Mouse (Mus musculus) forebrain, embryonic 16.5 days (tissue): ENCODE data around the gene Gnb5. TPM values are rescaled to one million over a fixed set of nuclear protein-coding genes. Genes with fewer than 3 reads are reported as not detected.

Source experiments
- ATAC-seq: fragments of 200-750 bp; cut with Nextera tagmentation; 2 replicates; pipeline ENCODE4 v1.8.0; 2017; ENCODE audit warnings: mild to moderate bottlenecking, moderate library complexity
- H3K27ac ChIP-seq: fragments of 300-500 bp; sonication (generic); 2 replicates; pipeline ENCODE4 v1.5.1; 2014; ENCODE audit warnings: low read length, control low read depth
- H3K27me3 ChIP-seq: fragments of 300-500 bp; sonication (generic); replicated peaks from 2 replicates; pipeline ENCODE4 v1.6.1; 2014; ENCODE audit warnings: low read length; ENCODE audit not compliant: control insufficient read depth, insufficient read depth
- H3K36me3 ChIP-seq: fragments of 300-500 bp; sonication (generic); 2 replicates; pipeline ENCODE4 v1.6.1; 2014; ENCODE audit not compliant: control insufficient read depth, insufficient read depth
- H3K4me1 ChIP-seq: fragments of 300-500 bp; sonication (generic); replicated peaks from 2 replicates; pipeline ENCODE4 v1.6.1; 2014; ENCODE audit warnings: low read length; ENCODE audit not compliant: control insufficient read depth, insufficient read depth
- H3K4me2 ChIP-seq: fragments of 300-500 bp; sonication (generic); 2 replicates; pipeline ENCODE4 v1.6.1; 2014; ENCODE audit warnings: mild to moderate bottlenecking, low read length, control low read depth
- H3K4me3 ChIP-seq: fragments of 300-500 bp; sonication (generic); replicated peaks from 2 replicates; pipeline ENCODE4 v1.5.1; 2014; ENCODE audit warnings: mild to moderate bottlenecking, low read length, control low read depth
- H3K9ac ChIP-seq: fragments of 300-500 bp; sonication (generic); replicated peaks from 2 replicates; pipeline ENCODE4 v1.6.1; 2014; ENCODE audit warnings: low read depth, low read length, control low read depth
- H3K9me3 ChIP-seq: fragments of 300-500 bp; sonication (generic); 2 replicates; pipeline ENCODE4 v1.6.1; 2016; ENCODE audit warnings: low read length; ENCODE audit not compliant: control insufficient read depth
- WGBS: fragments of 180-500 bp; shearing (Covaris S2); extraction: QIAGEN DNeasy Blood & Tissue Kit; methylation state at CpG from one replicate; pipeline ENCODE4 v1.1.7; 2014; 5-methylcytosine and 5-hydroxymethylcytosine counted together
- polyA plus RNA-seq: library from polyadenylated mRNA; unstranded; fragments of >200 nt; fragmentation: Nextera tagmentation; extraction: Ambion mirVana; gene quantifications from 2 replicates; pipeline ENCODE4 v1.2.1, GENCODE M21; 2015

Gnb5 gene
- polyA plus RNA-seq, 1 experiment from 2014 or later: 60.2 TPM

DNA sequence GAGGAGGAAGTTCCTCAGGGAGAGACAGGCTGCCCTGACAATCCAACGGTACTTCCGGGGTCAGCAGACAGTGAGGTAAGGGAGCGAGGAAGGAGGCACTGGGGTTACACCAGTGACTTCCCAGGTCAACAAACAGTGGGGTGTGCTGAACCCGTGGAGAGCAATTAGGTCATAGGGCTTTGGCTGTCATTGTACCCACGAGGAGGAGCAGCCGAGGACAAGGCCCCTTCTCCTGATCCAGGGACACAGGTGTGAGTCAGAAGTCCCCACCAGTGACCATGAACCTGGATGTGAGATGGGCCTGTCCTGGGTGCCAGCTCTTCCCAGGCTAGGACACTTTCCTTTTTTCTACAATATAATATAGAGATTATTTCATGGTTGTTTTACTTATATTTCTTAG, 32.4 kb upstream of the Gnb5 start:
- Histone ChIP-seq H3K4me3 (no peak overlapping the region), H3K36me3 (no peaks in the 10 kb centered on the region), H3K4me2 (no peak overlapping the region), H3K27ac (no peak overlapping the region), H3K27me3 (no peaks in the 10 kb centered on the region), H3K4me1 (no peaks in the 10 kb centered on the region), H3K9me3 (no peaks in the 10 kb centered on the region), H3K9ac (no peak overlapping the region)
- 80% methylated on average over 6 of the region's 6 CpGs for WGBS
- ATAC-seq: no peak

- H3K9ac ChIP-seq: no peak overlapping the region
- no peak overlapping the region for H3K27ac ChIP-seq
- no peaks in the 10 kb centered on the region for H3K4me1 ChIP-seq
- WGBS: 93% methylated on average over 5 of the region's 5 CpGs
- H3K4me3 ChIP-seq: no peak overlapping the region
- H3K27me3 ChIP-seq: no peaks in the 10 kb centered on the region
- no peaks in the 10 kb centered on the region for H3K36me3 ChIP-seq
- no peaks in the 10 kb centered on the region for H3K9me3 ChIP-seq
- no peak overlapping the region for H3K4me2 ChIP-seq
- ATAC-seq: no peak
Measured at GRCm38 (mm10) chr9:75274486-75274885, 31.6 kb upstream of the Gnb5 start.

DNA sequence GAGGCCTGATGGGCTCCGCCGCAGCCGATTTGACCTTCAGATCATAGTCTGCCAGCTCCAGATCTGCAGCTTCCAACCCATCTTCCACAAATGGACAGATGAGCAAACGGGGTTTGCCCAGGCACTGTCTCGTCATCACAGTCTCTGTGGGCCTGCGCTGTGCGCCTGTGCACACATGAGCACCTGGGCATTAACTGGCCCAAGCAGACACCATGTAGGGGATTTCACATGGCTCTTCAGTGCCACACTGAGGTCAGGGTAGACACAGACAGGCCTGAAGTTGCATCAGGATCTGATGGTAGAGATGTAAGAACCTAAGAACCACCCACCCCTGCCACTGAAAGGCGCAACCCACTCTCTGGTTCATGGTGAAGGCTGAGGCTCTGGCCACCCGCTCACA, 31.0 kb upstream of the Gnb5 start:
- 96% methylated on average over 9 of the region's 9 CpGs for WGBS
- Histone ChIP-seq H3K36me3 (no peaks in the 10 kb centered on the region), H3K9ac (no peak overlapping the region), H3K9me3 (no peaks in the 10 kb centered on the region), H3K4me3 (no peak overlapping the region), H3K27me3 (no peaks in the 10 kb centered on the region), H3K4me1 (no peaks in the 10 kb centered on the region), H3K27ac (no peak overlapping the region), H3K4me2 (no peak overlapping the region)
- no peak for ATAC-seq

- 47% methylated on average over 5 of the region's 5 CpGs for WGBS
- Histone ChIP-seq H3K4me3 (no peak overlapping the region), H3K4me2 (no peak overlapping the region), H3K27ac (no peak overlapping the region), H3K9ac (no peak overlapping the region), H3K36me3 (no peaks in the 10 kb centered on the region), H3K9me3 (no peaks in the 10 kb centered on the region), H3K4me1 (no peaks in the 10 kb centered on the region), H3K27me3 (no peaks in the 10 kb centered on the region)
- no peak for ATAC-seq
Measured at GRCm38 (mm10) chr9:75280814-75281213, 25.3 kb upstream of the Gnb5 start.

DNA sequence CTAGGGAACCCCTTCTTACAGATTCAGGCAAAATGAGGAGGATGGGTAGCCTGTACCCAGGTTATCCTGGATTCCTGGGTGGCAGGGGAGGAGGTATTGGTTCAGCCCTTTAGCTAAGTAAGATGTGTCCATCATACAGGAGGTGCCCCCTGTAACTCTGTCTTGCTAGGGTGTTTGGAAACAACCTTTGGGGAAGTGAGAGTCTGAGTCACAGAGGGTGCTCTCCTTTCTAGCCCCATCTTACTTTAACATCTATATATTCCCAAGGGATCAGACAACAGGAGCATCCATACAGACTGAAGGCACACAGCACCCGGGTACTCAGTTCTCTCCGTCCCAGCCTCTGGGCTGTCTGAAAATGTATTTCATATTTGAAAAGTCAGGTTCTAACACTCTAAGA, 23.9 kb upstream of the Gnb5 start:
- no peak overlapping the region for H3K4me3 ChIP-seq
- ATAC-seq: no peak
- no peaks in the 10 kb centered on the region for H3K36me3 ChIP-seq
- H3K4me1 ChIP-seq: no peaks in the 10 kb centered on the region
- H3K9me3 ChIP-seq: no peaks in the 10 kb centered on the region
- 90% methylated on average over 2 of the region's 2 CpGs for WGBS
- no peak overlapping the region for H3K27ac ChIP-seq
- no peaks in the 10 kb centered on the region for H3K27me3 ChIP-seq
- H3K9ac ChIP-seq: no peak overlapping the region
- H3K4me2 ChIP-seq: no peak overlapping the region

GRCm38 (mm10) chr9:75282830-75283229, 23.3 kb upstream of the Gnb5 start:
- WGBS: 11% methylated on average over 3 of the region's 3 CpGs
- Histone ChIP-seq H3K9me3 (no peaks in the 10 kb centered on the region), H3K27me3 (no peaks in the 10 kb centered on the region), H3K4me1 (no peaks in the 10 kb centered on the region), H3K9ac (no peak overlapping the region), H3K36me3 (no peaks in the 10 kb centered on the region), H3K27ac (no peak overlapping the region), H3K4me2 (no peak overlapping the region), H3K4me3 (no peak overlapping the region)
- peak; percentile 55; the same call in 1 of the 2 replicates for ATAC-seq

DNA sequence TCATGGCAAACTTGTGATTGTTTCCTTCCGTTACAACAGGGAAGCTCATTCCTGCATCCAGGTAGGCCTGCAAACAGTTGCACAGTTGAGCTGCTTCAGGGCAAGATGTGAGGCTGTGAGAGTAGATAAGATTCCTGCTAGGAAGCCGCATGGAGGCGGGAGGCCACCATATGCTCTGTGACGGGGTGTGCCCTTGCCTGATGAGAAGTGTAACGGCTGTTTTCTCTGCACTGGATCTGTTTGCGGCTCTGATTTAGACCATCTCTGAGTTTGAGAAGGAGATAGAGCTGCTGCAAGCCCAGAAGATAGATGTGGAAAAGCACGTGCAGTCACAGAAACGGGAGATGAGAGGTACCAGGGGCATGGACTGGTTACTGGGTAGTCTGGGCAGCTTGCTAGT, 22.5 kb upstream of the Gnb5 start:
- H3K27me3 ChIP-seq: no peaks in the 10 kb centered on the region
- H3K4me3 ChIP-seq: no peak overlapping the region
- H3K27ac ChIP-seq: no peak overlapping the region
- H3K36me3 ChIP-seq: no peaks in the 10 kb centered on the region
- no peaks in the 10 kb centered on the region for H3K9me3 ChIP-seq
- WGBS: 87% methylated on average over 8 of the region's 8 CpGs
- no peak overlapping the region for H3K4me2 ChIP-seq
- H3K4me1 ChIP-seq: no peaks in the 10 kb centered on the region
- no peak overlapping the region for H3K9ac ChIP-seq
- ATAC-seq: no peak

DNA sequence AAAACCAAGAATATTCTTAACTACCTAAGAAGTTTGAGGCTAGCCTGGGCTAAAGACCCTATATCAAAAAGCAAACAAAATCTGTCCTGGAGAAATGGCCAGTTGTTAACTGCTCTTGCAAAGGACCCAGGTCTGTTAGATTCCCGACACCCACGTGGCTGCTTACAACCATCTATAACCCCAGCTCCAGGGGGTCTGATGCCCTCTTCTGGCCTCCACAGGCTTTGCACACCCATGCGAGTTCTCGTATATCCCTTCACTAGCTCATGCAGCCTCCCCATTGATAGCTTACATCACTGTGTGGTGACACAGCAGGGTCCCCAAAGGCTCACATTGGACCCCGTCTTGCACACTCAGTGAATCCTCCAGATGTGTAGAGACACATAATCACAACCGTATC, 20.7 kb upstream of the Gnb5 start:
- no peak for ATAC-seq

DNA sequence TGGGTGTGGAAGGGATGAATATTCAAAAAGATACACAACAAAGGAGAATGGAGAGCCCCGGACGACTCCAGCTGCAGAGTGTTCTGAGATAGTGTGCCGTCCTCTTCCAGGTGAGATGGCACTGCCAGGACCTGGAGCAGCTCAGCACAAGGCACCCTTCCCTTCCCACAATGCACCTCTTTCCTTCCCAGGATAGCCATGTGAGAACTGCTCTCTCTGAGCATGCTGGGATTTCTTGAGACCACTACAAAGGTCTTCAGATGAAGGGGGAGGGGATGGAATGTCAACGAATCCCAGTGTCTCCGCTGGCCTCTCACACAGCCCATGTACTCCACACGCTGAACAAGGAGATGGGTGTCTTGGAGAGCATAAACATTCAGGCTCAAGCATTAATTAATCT, 18.5 kb upstream of the Gnb5 start:
- Histone ChIP-seq H3K36me3 (no peaks in the 10 kb centered on the region), H3K4me1 (no peaks in the 10 kb centered on the region), H3K9me3 (no peaks in the 10 kb centered on the region), H3K27ac (no peak overlapping the region), H3K27me3 (no peaks in the 10 kb centered on the region), H3K4me2 (no peak overlapping the region), H3K9ac (no peak overlapping the region), H3K4me3 (no peak overlapping the region)
- WGBS: 74% methylated on average over 6 of the region's 6 CpGs
- no peak for ATAC-seq

More for the DNA sequence above, 20.7 kb upstream of the Gnb5 start:
- H3K4me3 ChIP-seq: no peak overlapping the region
- no peaks in the 10 kb centered on the region for H3K36me3 ChIP-seq
- H3K4me2 ChIP-seq: no peak overlapping the region
- H3K27ac ChIP-seq: no peak overlapping the region
- no peaks in the 10 kb centered on the region for H3K9me3 ChIP-seq
- no peaks in the 10 kb centered on the region for H3K27me3 ChIP-seq
- 82% methylated on average over 6 of the region's 6 CpGs for WGBS
- no peaks in the 10 kb centered on the region for H3K4me1 ChIP-seq
- no peak overlapping the region for H3K9ac ChIP-seq

DNA sequence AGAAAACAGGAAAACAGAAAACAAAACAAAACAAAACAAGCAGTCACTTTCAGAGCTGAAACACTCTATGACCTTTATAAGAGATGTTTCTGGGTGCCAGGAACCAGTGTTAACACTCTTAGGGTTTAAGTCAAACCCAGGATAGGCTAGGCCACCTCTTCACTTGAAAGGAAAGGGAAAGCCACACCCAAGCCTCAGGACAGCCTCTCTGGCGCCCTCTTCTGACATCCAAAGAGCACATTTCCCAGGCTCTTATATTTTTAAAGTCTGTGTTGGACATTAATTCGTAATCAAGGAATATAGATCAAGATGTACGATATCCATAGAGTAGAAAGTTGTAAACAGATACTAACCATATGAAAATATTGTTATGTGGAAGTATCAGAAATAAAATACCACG, 16.5 kb upstream of the Gnb5 start:
- Histone ChIP-seq H3K36me3 (no peaks in the 10 kb centered on the region), H3K9me3 (no peaks in the 10 kb centered on the region), H3K27ac (no peak overlapping the region), H3K9ac (no peak overlapping the region), H3K27me3 (no peaks in the 10 kb centered on the region), H3K4me2 (no peak overlapping the region), H3K4me3 (no peak overlapping the region), H3K4me1 (no peaks in the 10 kb centered on the region)
- no peak for ATAC-seq
- WGBS: 47% methylated on average over 4 of the region's 4 CpGs
